Mouse (Mus musculus) embryonic facial prominence, embryonic 12.5 days (tissue): ENCODE measurements around the gene Dmrta2. TPM values are rescaled to one million over a fixed set of nuclear protein-coding genes. Genes with fewer than 3 reads are reported as not detected.

Experiments used
- ATAC-seq: fragments of 200-750 bp; cut with Nextera tagmentation; 2 replicates; pipeline ENCODE4 v1.8.0; 2017; ENCODE audit not compliant: insufficient number of reproducible peaks, insufficient read depth, low FRiP score, low TSS enrichment
- H3K27ac ChIP-seq: fragments of 300-500 bp; sonication (generic); 2 replicates; pipeline ENCODE4 v1.5.1; 2016; ENCODE audit warnings: mild to moderate bottlenecking
- H3K27me3 ChIP-seq: fragments of 300-500 bp; sonication (generic); 2 replicates; pipeline ENCODE4 v1.6.1; 2016; ENCODE audit warnings: mild to moderate bottlenecking, moderate library complexity
- H3K36me3 ChIP-seq: fragments of 300-500 bp; sonication (generic); 2 replicates; pipeline ENCODE4 v1.6.1; 2016; ENCODE audit warnings: mild to moderate bottlenecking
- H3K4me1 ChIP-seq: fragments of 300-500 bp; sonication (generic); 2 replicates; pipeline ENCODE4 v1.6.1; 2016
- H3K4me2 ChIP-seq: fragments of 300-500 bp; sonication (generic); replicated peaks from 2 replicates; pipeline ENCODE4 v1.6.1; 2016; ENCODE audit warnings: mild to moderate bottlenecking, moderate library complexity
- H3K4me3 ChIP-seq: fragments of 300-500 bp; sonication (generic); 2 replicates; pipeline ENCODE4 v1.5.1; 2016; ENCODE audit warnings: mild to moderate bottlenecking
- H3K9ac ChIP-seq: fragments of 300-500 bp; sonication (generic); 2 replicates; pipeline ENCODE4 v1.6.1; 2016; ENCODE audit warnings: mild to moderate bottlenecking, moderate library complexity
- H3K9me3 ChIP-seq: fragments of 300-500 bp; sonication (generic); 2 replicates; pipeline ENCODE4 v1.6.1; 2016; ENCODE audit warnings: mild to moderate bottlenecking, moderate library complexity
- WGBS: fragments of 180-500 bp; shearing (Covaris S2); methylation state at CpG from one replicate; pipeline ENCODE4 v1.1.7; 2016; 5-methylcytosine and 5-hydroxymethylcytosine counted together
- polyA plus RNA-seq: library from polyadenylated mRNA; unstranded; fragments of >200 nt; fragmentation: Nextera tagmentation; extraction: Ambion mirVana; gene quantifications from 2 replicates; pipeline ENCODE4 v1.2.1, GENCODE M21; 2016

Dmrta2 gene
- polyA plus RNA-seq, 1 experiment from 2014 or later, result 1.4 TPM

GRCm38 (mm10) chr4:109969561-109969960 is 8.3 kb upstream of the Dmrta2 start:
- 88% methylated on average over 5 of the region's 5 CpGs for WGBS
- H3K27me3 ChIP-seq, result peaks cover 37% of the 10 kb centered on the region
- H3K4me3 ChIP-seq, result no peak overlapping the region
- H3K4me2 ChIP-seq, result no peak overlapping the region
- H3K27ac ChIP-seq, result no peak overlapping the region
- H3K9ac ChIP-seq, result no peak overlapping the region
- H3K36me3 ChIP-seq, result no peaks in the 10 kb centered on the region
- ATAC-seq, result no peak
- no peaks in the 10 kb centered on the region for H3K4me1 ChIP-seq
- no peaks in the 10 kb centered on the region for H3K9me3 ChIP-seq

- Histone ChIP-seq H3K9me3 (no peaks in the 10 kb centered on the region), H3K36me3 (no peaks in the 10 kb centered on the region), H3K4me2 (peak overlapping the region; percentile 32), H3K4me3 (0 out of 2 replicates have a peak overlapping the region, but pooled peaks have one; percentile 9), H3K9ac (no peak overlapping the region), H3K4me1 (peaks cover 15% of the 10 kb centered on the region), H3K27ac (no peak overlapping the region), H3K27me3 (peaks cover 80% of the 10 kb centered on the region)
- ATAC-seq, result no peak
- WGBS, result 2% methylated on average over 20 of the region's 20 CpGs
These were observed 3.7 kb upstream of the Dmrta2 start for GRCm38 (mm10) chr4:109973991-109974654.

DNA sequence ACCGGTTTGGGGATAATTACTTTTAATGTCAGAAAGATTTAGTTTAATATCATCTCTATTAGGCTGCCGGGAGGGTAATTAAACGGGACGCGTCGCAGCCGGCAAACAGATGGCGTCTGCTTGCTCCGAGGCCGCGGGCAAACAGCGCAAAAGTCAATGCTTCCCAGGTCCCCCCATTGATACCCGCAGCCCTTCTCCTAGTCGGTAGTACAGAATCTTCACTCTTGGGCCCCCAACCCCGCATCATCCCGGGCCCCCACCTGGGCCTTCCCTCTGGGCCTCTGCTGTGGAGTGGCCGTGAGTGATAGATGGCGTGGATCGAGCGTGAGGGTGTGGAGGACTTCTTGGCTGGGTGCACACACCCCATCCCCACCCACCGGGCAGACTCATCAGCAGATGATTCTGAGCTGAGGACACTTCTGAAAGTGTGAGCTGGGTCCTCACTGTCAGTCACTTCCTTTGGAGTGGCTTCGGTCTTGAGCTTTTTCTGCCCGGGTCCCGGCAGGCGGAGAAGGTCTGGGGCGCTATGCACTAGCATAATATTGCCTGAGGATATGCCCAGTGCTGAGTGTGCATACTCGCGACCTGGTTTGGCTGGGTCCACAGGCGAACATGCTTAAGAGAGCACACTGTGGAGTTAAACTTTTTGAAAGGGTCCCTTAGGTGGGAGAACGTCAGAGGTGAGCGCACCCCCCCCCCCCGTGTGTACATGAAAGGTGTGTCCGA is 3.0 kb upstream of the Dmrta2 start:
- H3K4me3 ChIP-seq, result peak overlapping the region; percentile 9; the same call in 1 of the 2 replicates
- H3K27me3 ChIP-seq, result peaks cover 83% of the 10 kb centered on the region
- no peak overlapping the region for H3K9ac ChIP-seq
- H3K36me3 ChIP-seq, result no peaks in the 10 kb centered on the region
- WGBS, result under 1% methylated on average over 33 of the region's 33 CpGs
- H3K27ac ChIP-seq, result no peak overlapping the region
- no peaks in the 10 kb centered on the region for H3K9me3 ChIP-seq
- peak overlapping the region; percentile 32 for H3K4me2 ChIP-seq
- ATAC-seq, result no peak
- peaks cover 17% of the 10 kb centered on the region for H3K4me1 ChIP-seq

- Histone ChIP-seq H3K4me3 (peak overlapping the region; percentile 7; the same call in 1 of the 2 replicates), H3K4me1 (peaks cover 21% of the 10 kb centered on the region), H3K27me3 (peaks cover 90% of the 10 kb centered on the region), H3K9ac (no peak overlapping the region), H3K36me3 (no peaks in the 10 kb centered on the region), H3K9me3 (no peaks in the 10 kb centered on the region), H3K4me2 (no peak overlapping the region), H3K27ac (no peak overlapping the region)
- WGBS, result 8% methylated on average over 25 of the region's 25 CpGs
- ATAC-seq, result no peak
These were observed 2.2 kb upstream of the Dmrta2 start for GRCm38 (mm10) chr4:109975381-109976240.

DNA sequence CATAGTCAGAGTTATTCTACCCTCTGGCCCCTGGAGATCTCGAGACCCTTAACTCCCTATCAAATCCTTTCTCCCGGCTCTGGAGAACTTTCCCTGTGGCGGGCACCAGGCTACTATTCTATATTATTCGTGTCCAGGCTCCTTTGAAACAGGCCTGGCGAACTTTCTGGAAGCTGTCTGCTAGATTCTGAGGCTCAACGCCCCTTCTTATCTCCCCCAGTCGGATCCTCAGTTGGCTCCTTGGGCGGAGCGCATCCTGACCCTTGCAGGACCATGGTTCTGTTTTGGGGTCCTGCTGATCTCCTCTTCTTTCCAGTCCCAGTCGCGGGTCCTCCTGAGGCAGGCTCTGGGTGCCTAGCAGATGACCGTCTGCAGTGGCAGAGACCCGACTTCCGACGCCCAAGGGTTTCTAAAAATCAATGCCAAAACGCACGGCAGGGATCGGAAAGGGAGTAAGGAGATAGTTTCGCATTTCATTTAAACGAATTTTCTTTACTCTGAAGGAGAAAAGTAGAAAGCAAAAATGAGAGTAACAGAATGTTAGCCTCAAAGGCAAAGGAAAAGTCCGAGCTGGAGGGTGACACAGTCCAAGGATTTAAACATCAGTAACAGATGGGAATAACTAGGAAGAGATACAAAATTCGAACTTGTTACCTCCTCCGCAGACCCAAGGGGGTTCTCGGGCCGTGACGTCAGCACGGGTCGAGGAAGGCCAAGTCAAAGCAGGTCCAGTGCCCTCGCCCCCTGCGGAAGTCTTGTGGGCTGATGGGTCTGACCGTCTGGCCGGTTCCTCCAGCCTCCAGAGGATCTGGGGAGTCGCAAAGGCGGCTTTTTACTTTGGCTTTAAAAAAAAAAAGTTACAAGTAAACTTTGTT is 1.3 kb upstream of the Dmrta2 start:
- WGBS, result under 1% methylated on average over 34 of the region's 34 CpGs
- ATAC-seq, result no peak
- Histone ChIP-seq H3K27ac (no peak overlapping the region), H3K4me2 (no peak overlapping the region), H3K9ac (no peak overlapping the region), H3K4me1 (peaks cover 21% of the 10 kb centered on the region), H3K9me3 (no peaks in the 10 kb centered on the region), H3K36me3 (no peaks in the 10 kb centered on the region), H3K27me3 (peaks cover 88% of the 10 kb centered on the region), H3K4me3 (peak overlapping the region; percentile 44; the same call in 1 of the 2 replicates)

DNA sequence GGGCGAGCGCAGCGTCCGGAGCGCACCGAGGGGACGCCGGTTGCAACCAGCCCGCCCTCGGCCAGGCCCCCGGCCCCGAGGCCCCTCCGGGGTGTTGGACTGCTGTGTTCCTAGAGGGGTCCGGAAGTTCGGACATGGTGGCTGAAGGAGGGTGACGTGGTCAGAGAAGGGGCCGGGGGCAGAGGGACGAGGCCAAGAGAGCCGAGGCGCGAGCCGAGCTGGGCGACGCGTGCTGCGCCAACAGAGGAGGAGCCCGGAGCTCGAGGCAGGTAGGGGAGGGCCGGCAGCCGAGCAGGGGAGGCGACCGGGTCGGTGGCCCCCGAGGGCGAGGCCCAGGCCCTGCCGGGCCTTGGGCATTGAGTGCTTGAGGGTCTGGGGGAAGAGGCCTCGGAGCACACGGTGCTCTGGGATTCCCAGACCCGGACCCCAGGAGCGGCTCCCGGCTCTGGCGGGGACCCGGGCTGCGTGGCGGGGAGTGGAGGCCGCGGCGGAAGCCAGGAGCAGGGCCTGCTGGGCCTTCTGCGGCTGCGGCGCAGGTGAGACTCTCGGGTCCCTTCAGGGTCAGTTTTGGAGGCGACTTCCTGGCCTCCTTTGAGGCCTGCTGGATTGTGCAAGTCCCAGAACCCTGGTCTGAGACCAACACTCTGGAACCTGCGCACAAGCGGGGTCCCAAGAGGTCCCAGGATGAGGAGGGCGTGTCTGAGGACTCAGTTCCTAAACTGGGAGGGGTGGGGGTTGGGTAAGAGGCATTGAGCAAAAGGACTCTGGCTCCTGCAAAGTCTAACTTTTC is 410 bp downstream of the Dmrta2 start:
- Histone ChIP-seq H3K9ac (peak overlapping the region; percentile 33), H3K4me1 (peaks cover 29% of the 10 kb centered on the region), H3K4me2 (peak overlapping the region; percentile 60), H3K9me3 (no peaks in the 10 kb centered on the region), H3K27ac (no peak overlapping the region), H3K4me3 (peak overlapping the region; percentile 44), H3K27me3 (peaks cover 87% of the 10 kb centered on the region), H3K36me3 (no peaks in the 10 kb centered on the region)
- under 1% methylated on average over 56 of the region's 56 CpGs for WGBS
- peak; percentile 7; the same call in 1 of the 2 replicates for ATAC-seq

- no peak overlapping the region for H3K9ac ChIP-seq
- ATAC-seq, result no peak
- peaks cover 86% of the 10 kb centered on the region for H3K27me3 ChIP-seq
- H3K27ac ChIP-seq, result no peak overlapping the region
- peak overlapping the region; percentile 44 for H3K4me3 ChIP-seq
- no peaks in the 10 kb centered on the region for H3K36me3 ChIP-seq
- H3K4me1 ChIP-seq, result peaks cover 35% of the 10 kb centered on the region
- 2% methylated on average over 9 of the region's 9 CpGs for WGBS
- H3K9me3 ChIP-seq, result no peaks in the 10 kb centered on the region
- peak overlapping the region; percentile 60; the same call in 1 of the 2 replicates for H3K4me2 ChIP-seq
These were observed 1.0 kb downstream of the Dmrta2 start for GRCm38 (mm10) chr4:109978858-109979340.

DNA sequence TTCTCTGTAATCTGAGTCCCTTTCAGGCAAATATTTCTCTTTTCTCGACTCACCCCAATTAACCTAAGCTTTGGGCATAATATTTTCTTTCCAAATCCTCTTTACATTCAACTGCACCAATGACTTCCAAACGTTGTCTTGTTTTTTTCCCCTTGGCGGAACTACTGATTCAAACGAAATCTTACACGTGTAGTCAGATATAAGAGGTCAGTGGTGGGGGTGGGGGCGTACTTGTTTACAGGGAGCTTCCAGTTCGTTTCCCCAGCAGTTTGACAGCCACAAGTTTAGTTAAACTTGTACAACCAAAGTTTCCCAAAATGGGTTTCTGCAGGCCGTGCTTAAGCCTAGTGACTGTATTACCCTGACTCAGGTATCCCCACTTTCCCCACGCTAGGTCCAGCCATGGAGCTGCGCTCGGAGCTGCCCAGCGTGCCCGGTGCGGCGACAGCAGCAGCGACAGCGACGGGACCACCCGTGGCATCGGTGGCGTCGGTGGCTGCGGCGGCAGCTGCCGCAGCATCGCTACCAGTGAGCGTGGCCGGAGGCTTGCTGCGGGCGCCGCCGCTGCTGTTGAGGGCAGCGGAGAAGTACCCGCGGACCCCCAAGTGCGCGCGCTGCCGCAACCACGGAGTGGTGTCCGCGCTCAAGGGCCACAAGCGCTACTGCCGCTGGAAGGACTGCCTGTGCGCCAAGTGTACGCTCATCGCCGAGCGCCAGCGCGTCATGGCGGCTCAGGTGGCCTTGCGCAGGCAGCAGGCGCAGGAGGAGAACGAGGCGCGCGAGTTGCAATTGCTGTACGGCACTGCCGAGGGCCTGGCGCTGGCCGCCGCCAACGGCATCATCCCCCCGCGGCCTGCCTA is 1.8 kb downstream of the Dmrta2 start:
- Histone ChIP-seq H3K27ac (peak overlapping the region; percentile 41; the same call in 1 of the 2 replicates), H3K9me3 (no peaks in the 10 kb centered on the region), H3K4me3 (peak overlapping the region; percentile 44), H3K4me2 (peak overlapping the region; percentile 42), H3K36me3 (no peaks in the 10 kb centered on the region), H3K27me3 (peaks cover 86% of the 10 kb centered on the region), H3K4me1 (peaks cover 36% of the 10 kb centered on the region), H3K9ac (peak overlapping the region; percentile 42)
- ATAC-seq, result no peak
- WGBS, result under 1% methylated on average over 66 of the region's 66 CpGs

GRCm38 (mm10) chr4:109980321-109981082 is 2.6 kb downstream of the Dmrta2 start:
- H3K27me3 ChIP-seq, result peaks cover 86% of the 10 kb centered on the region
- ATAC-seq, result no peak
- WGBS, result 2% methylated on average over 29 of the region's 29 CpGs
- H3K9me3 ChIP-seq, result no peaks in the 10 kb centered on the region
- H3K27ac ChIP-seq, result peak overlapping the region; percentile 41; the same call in 1 of the 2 replicates
- H3K36me3 ChIP-seq, result no peaks in the 10 kb centered on the region
- peak overlapping the region; percentile 42 for H3K4me2 ChIP-seq
- peaks cover 34% of the 10 kb centered on the region for H3K4me1 ChIP-seq
- peak overlapping the region; percentile 31 for H3K4me3 ChIP-seq
- H3K9ac ChIP-seq, result peak overlapping the region; percentile 42
